Mouse (Mus musculus) limb, embryonic 12.5 days (tissue): Measurements from ENCODE around the gene Sycp2. TPM values are rescaled to one million over a fixed set of nuclear protein-coding genes. Genes with fewer than 3 reads are reported as not detected.

ENCODE experiments used
- ATAC-seq: fragments of 200-750 bp; cut with Nextera tagmentation; 2 replicates; pipeline ENCODE4 v1.8.0; 2017; ENCODE audit warnings: low read depth, moderate TSS enrichment; ENCODE audit not compliant: insufficient number of reproducible peaks, insufficient read depth, low FRiP score, low TSS enrichment
- H3K27ac ChIP-seq: fragments of 300-500 bp; sonication (generic); 2 replicates; pipeline ENCODE4 v1.5.1; 2016; ENCODE audit warnings: mild to moderate bottlenecking, moderate library complexity
- H3K27me3 ChIP-seq: fragments of 300-500 bp; sonication (generic); 2 replicates; pipeline ENCODE4 v1.6.1; 2016; ENCODE audit warnings: mild to moderate bottlenecking, moderate library complexity
- H3K36me3 ChIP-seq: fragments of 300-500 bp; sonication (generic); 2 replicates; pipeline ENCODE4 v1.6.1; 2016; ENCODE audit warnings: mild to moderate bottlenecking, moderate library complexity
- H3K4me1 ChIP-seq: fragments of 300-500 bp; sonication (generic); replicated peaks from 2 replicates; pipeline ENCODE4 v1.6.1; 2016
- H3K4me2 ChIP-seq: fragments of 300-500 bp; sonication (generic); 2 replicates; pipeline ENCODE4 v1.6.1; 2016; ENCODE audit warnings: mild to moderate bottlenecking, moderate library complexity
- H3K4me3 ChIP-seq: fragments of 300-500 bp; sonication (generic); replicated peaks from 2 replicates; pipeline ENCODE4 v1.5.1; 2016; ENCODE audit warnings: mild to moderate bottlenecking
- H3K9ac ChIP-seq: fragments of 300-500 bp; sonication (generic); replicated peaks from 2 replicates; pipeline ENCODE4 v1.6.1; 2016; ENCODE audit warnings: mild to moderate bottlenecking, moderate library complexity
- H3K9me3 ChIP-seq: fragments of 300-500 bp; sonication (generic); 2 replicates; pipeline ENCODE4 v1.6.1; 2016; ENCODE audit warnings: mild to moderate bottlenecking, moderate library complexity
- whole genome bisulfite sequencing: fragments of 180-500 bp; shearing (Covaris S2); methylation state at CpG from one replicate; pipeline ENCODE4 v1.1.7; 2016; 5-methylcytosine and 5-hydroxymethylcytosine counted together
- polyA plus RNA-seq: library from polyadenylated mRNA; unstranded; fragments of >200 nt; fragmentation: Nextera tagmentation; extraction: Ambion mirVana; gene quantifications from 2 replicates; pipeline ENCODE4 v1.2.1, GENCODE M21; 2016

Sycp2 gene
- polyA plus RNA-seq, 1 experiment from 2014 or later = 0.05 TPM

DNA sequence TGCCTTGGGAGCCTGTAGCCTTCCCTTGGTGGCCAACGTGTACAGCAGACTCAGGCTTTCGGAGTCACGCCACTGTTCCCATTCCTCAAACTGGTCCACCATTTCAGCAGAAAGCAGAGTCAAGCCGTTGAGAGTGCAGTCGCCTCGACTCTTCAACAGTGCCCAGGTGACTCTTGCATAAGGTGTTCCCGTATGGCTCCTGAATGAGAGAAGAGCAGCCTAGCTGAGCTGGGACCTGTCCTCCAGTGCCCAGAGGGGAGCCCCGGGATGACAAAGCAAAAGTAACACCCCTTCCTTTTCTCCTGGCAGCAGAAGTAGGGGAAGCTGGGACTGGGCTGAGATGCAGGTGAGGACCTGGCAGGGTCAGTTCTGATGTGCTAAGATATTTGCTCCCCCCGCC is 20.7 kb upstream of the Sycp2 start:
- no peak for ATAC-seq
- no peak overlapping the region for H3K9ac ChIP-seq
- H3K4me3 ChIP-seq = no peak overlapping the region
- H3K9me3 ChIP-seq = no peaks in the 10 kb centered on the region
- peaks cover 17% of the 10 kb centered on the region for H3K4me1 ChIP-seq
- no peaks in the 10 kb centered on the region for H3K36me3 ChIP-seq
- H3K4me2 ChIP-seq = no peak overlapping the region
- H3K27me3 ChIP-seq = no peaks in the 10 kb centered on the region
- no peak overlapping the region for H3K27ac ChIP-seq
- WGBS = 72% methylated on average over 9 of the region's 9 CpGs

DNA sequence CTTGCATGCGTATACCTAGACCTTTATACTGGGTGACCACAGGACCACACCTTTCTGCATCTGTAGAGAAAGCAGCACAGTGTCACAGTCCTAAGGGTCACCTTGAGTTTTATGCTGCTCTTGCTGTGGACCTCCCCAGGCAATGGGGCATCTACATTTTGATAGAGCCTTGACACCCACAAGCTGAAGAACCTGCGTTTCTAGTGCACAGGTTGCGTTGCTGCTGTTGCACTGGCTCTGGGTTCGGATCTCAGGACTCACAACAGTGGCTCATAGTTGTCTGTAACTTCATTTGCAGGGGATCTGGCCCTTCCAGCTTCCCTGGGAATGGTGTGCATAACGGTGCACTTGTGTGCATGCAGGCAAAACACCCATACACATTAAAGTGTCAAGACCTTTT is 19.7 kb upstream of the Sycp2 start:
- 87% methylated on average over 5 of the region's 5 CpGs for WGBS
- no peak for ATAC-seq

DNA sequence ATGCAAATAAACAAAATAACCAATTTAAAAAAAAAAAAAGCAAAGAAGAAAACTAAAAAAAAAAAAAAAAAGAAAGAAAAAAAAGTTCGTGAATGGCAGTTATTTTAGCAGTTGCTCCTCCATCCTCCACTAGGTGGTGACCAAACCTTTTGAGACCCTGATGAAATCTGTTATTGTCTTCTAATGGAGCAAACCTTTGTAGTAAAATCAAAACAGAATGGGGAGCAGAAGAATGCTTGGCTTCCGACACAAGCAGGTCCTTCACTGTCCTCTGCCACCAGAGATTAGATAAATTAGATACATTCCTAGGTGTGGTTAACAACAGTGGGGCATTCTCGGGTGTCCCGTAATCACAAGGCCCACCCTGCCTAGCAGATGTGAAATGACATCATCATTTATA is 18.7 kb upstream of the Sycp2 start:
- Histone ChIP-seq H3K9me3 (no peaks in the 10 kb centered on the region), H3K27ac (no peak overlapping the region), H3K4me1 (peaks cover 30% of the 10 kb centered on the region), H3K27me3 (no peaks in the 10 kb centered on the region), H3K4me3 (no peak overlapping the region), H3K9ac (no peak overlapping the region), H3K4me2 (no peak overlapping the region), H3K36me3 (no peaks in the 10 kb centered on the region)
- ATAC-seq = no peak
- 40% methylated on average over 4 of the region's 4 CpGs for WGBS

More for the DNA sequence above, 19.7 kb upstream of the Sycp2 start:
- H3K4me1 ChIP-seq = peaks cover 27% of the 10 kb centered on the region
- no peaks in the 10 kb centered on the region for H3K27me3 ChIP-seq
- H3K4me3 ChIP-seq = no peak overlapping the region
- no peak overlapping the region for H3K4me2 ChIP-seq
- no peaks in the 10 kb centered on the region for H3K36me3 ChIP-seq
- no peak overlapping the region for H3K27ac ChIP-seq
- no peaks in the 10 kb centered on the region for H3K9me3 ChIP-seq
- H3K9ac ChIP-seq = no peak overlapping the region

DNA sequence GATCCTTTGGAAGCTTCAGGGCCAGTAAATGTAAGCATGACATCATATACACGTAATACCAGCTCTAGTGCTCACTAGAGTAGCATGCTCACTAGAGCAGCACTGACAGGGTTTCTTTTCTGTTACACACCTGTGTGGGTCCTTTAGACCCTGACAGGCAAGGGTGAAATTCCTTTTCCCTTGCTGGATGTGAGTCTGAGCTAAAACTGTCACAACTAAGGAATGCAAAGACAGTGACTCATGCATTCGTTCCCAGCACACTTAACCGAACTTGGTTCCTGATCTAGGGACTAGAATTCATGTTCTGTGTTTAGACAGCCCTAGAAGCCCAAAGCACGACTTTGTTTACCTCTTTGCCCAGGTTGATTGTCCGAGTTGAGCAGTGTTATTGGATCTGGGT is 15.7 kb upstream of the Sycp2 start:
- no peaks in the 10 kb centered on the region for H3K27me3 ChIP-seq
- no peak for ATAC-seq
- peak overlapping the region; percentile 84; the same call in 1 of the 2 replicates for H3K27ac ChIP-seq
- 66% methylated on average over 5 of the region's 5 CpGs for WGBS
- H3K9me3 ChIP-seq = no peaks in the 10 kb centered on the region
- no peak overlapping the region for H3K4me3 ChIP-seq
- no peak overlapping the region for H3K9ac ChIP-seq
- peaks cover 8% of the 10 kb centered on the region; the same call in 1 of the 2 replicates for H3K36me3 ChIP-seq
- H3K4me1 ChIP-seq = peaks cover 33% of the 10 kb centered on the region
- no peak overlapping the region for H3K4me2 ChIP-seq

DNA sequence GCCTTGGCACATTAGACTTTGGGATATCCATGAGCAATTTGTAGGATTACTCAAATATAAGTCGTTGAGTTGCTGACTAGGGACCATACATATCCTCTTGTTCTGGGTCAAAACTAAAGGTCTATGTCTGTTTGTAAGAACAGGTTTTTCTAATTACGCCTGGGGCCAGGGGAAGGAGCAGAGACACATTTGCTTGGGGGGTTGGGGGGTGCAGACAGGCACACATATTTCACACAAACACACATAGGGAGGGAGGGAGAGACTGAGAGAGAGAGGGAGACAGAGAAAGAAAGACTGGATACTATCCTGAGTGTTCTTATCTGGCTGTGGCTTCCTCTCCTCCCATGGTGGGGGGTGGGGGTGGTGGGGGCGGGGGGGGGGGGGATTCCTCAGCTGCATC is 14.7 kb upstream of the Sycp2 start:
- no peaks in the 10 kb centered on the region for H3K9me3 ChIP-seq
- no peaks in the 10 kb centered on the region for H3K27me3 ChIP-seq
- H3K27ac ChIP-seq = peak overlapping the region; percentile 84
- peaks cover 13% of the 10 kb centered on the region; the same call in 1 of the 2 replicates for H3K36me3 ChIP-seq
- H3K4me1 ChIP-seq = peaks cover 33% of the 10 kb centered on the region
- H3K4me2 ChIP-seq = peak overlapping the region; percentile 17; the same call in 1 of the 2 replicates
- 0 out of 2 replicates have a peak, but pooled peaks have one; percentile 32 for ATAC-seq
- H3K4me3 ChIP-seq = no peak overlapping the region
- WGBS = 2% methylated on average over 2 of the region's 3 CpGs
- H3K9ac ChIP-seq = 0 out of 2 replicates have a peak overlapping the region, but pooled peaks have one; percentile 8

DNA sequence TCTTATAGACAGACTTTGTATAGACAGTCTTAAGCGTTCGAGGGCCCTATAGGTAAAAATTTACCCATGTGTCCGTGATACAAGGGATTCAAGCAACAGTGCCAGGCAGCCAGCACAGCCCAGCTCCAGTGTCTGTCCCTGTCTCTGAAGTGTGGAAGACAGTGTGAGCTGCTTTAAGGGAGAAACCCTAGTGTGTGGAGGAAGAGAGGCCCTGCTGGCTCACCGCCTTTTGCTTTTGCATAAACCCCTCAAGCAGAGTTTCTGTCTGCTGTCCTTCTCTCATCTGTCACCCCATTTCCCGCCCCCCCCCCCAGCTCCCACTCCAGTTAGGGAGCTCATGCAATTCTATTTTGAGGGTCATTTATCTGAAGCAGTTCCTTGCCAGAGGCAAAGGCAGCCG is 14.1 kb upstream of the Sycp2 start:
- ATAC-seq = no peak
- Histone ChIP-seq H3K27ac (peak overlapping the region; percentile 84), H3K4me1 (peaks cover 33% of the 10 kb centered on the region), H3K4me2 (no peak overlapping the region), H3K9ac (no peak overlapping the region), H3K36me3 (peaks cover 13% of the 10 kb centered on the region; the same call in 1 of the 2 replicates), H3K4me3 (no peak overlapping the region), H3K27me3 (no peaks in the 10 kb centered on the region), H3K9me3 (no peaks in the 10 kb centered on the region)
- WGBS = 31% methylated on average over 6 of the region's 6 CpGs

DNA sequence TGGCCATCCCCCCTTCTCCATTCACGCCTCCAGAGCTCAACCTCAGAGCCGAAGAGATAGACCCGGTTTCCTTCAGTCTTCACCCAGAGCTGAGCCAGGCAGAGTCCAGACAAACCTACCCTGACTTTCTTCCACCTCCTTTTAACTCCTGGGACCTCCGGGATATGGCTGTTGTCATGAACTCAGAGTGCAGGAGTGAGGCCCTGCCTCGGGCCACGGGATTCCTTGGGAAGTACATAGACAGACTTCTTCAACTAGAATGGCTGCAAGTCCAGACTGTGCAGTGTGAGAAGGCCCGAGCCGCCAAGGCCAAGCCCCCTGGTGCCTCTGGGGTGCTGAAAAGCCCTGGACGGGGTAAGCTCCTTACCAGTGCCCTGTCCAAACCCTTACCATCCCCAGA is 13.1 kb upstream of the Sycp2 start:
- Histone ChIP-seq H3K27ac (peak overlapping the region; percentile 84; the same call in 1 of the 2 replicates), H3K27me3 (no peaks in the 10 kb centered on the region), H3K9me3 (no peaks in the 10 kb centered on the region), H3K36me3 (peaks cover 13% of the 10 kb centered on the region; the same call in 1 of the 2 replicates), H3K4me2 (no peak overlapping the region), H3K4me3 (no peak overlapping the region), H3K9ac (no peak overlapping the region), H3K4me1 (peaks cover 34% of the 10 kb centered on the region)
- ATAC-seq = no peak
- WGBS = 78% methylated on average over 9 of the region's 9 CpGs

DNA sequence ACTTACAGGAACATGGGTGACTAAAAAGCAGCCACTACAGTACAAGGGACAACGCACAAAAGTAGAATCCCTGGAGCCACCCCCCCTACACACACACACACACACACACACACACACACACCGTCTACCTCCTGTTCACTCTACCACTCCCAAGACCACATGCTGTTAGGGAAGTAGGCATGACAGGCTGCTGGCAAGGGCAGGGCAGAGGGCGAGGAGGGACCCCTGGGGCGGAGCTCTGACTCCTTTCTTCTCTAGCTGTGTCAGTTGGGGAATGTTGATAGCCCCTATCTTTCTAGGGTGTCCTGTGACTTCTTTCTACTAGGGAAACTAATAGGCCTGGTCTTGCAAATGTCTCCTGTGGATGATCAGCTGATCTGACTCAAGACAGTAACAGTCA is 9.5 kb upstream of the Sycp2 start:
- H3K27ac ChIP-seq = no peak overlapping the region
- ATAC-seq = no peak
- H3K4me1 ChIP-seq = peaks cover 36% of the 10 kb centered on the region

DNA sequence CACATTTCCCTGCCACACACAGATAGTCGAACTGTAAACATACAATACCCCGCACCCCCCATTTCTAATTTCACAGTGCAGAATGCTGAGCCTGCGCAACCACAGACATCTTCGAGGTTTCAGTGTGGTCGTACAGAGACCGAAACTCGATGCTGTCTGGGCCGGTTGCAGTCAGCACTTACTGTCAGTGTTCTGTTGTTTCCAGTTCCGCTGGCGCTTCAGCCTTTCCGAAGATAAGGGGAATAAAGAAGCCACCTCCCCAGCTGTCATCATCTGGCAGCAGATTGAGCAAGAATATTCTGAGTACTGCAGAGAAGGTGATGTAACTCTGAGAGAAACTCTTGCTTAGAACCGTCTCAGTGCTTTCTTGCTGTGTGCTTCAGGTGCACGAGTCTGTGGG is 8.9 kb upstream of the Sycp2 start:
- no peak overlapping the region for H3K27ac ChIP-seq
- no peak overlapping the region for H3K4me2 ChIP-seq
- no peak overlapping the region for H3K9ac ChIP-seq
- no peak for ATAC-seq
- peaks cover 34% of the 10 kb centered on the region for H3K27me3 ChIP-seq
- 71% methylated on average over 13 of the region's 13 CpGs for WGBS
- peaks cover 13% of the 10 kb centered on the region; the same call in 1 of the 2 replicates for H3K36me3 ChIP-seq
- no peaks in the 10 kb centered on the region for H3K9me3 ChIP-seq
- H3K4me1 ChIP-seq = peaks cover 36% of the 10 kb centered on the region
- H3K4me3 ChIP-seq = no peak overlapping the region

More for the DNA sequence above, 9.5 kb upstream of the Sycp2 start:
- H3K9me3 ChIP-seq = no peaks in the 10 kb centered on the region
- H3K4me2 ChIP-seq = no peak overlapping the region
- no peak overlapping the region for H3K4me3 ChIP-seq
- WGBS = 73% methylated on average over 4 of the region's 4 CpGs
- H3K36me3 ChIP-seq = peaks cover 13% of the 10 kb centered on the region; the same call in 1 of the 2 replicates
- H3K27me3 ChIP-seq = peaks cover 29% of the 10 kb centered on the region
- no peak overlapping the region for H3K9ac ChIP-seq

DNA sequence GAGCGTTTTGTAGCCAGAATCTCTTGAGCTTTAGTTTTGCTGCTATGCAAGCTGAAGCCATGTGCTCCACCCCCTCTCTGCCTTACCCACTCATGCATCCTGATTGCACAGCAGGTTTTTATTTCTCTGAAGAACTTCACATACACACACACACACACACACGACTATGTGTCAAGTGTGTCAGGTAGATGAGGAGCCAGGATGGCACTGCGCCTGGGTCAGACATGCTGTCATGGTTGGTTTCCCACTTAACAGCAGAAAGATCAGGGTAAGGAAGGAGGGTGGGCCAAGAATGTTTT is 7.6 kb upstream of the Sycp2 start:
- H3K4me2 ChIP-seq = peak overlapping the region; percentile 98
- peaks cover 39% of the 10 kb centered on the region for H3K27me3 ChIP-seq
- no peaks in the 10 kb centered on the region for H3K9me3 ChIP-seq
- peaks cover 27% of the 10 kb centered on the region for H3K4me1 ChIP-seq
- H3K27ac ChIP-seq = no peak overlapping the region
- 38% methylated on average over 3 of the region's 3 CpGs for WGBS
- peak overlapping the region; percentile 68; the same call in 1 of the 2 replicates for H3K9ac ChIP-seq
- ATAC-seq = no peak
- peak overlapping the region; percentile 74 for H3K4me3 ChIP-seq
- H3K36me3 ChIP-seq = peaks cover 13% of the 10 kb centered on the region; the same call in 1 of the 2 replicates

DNA sequence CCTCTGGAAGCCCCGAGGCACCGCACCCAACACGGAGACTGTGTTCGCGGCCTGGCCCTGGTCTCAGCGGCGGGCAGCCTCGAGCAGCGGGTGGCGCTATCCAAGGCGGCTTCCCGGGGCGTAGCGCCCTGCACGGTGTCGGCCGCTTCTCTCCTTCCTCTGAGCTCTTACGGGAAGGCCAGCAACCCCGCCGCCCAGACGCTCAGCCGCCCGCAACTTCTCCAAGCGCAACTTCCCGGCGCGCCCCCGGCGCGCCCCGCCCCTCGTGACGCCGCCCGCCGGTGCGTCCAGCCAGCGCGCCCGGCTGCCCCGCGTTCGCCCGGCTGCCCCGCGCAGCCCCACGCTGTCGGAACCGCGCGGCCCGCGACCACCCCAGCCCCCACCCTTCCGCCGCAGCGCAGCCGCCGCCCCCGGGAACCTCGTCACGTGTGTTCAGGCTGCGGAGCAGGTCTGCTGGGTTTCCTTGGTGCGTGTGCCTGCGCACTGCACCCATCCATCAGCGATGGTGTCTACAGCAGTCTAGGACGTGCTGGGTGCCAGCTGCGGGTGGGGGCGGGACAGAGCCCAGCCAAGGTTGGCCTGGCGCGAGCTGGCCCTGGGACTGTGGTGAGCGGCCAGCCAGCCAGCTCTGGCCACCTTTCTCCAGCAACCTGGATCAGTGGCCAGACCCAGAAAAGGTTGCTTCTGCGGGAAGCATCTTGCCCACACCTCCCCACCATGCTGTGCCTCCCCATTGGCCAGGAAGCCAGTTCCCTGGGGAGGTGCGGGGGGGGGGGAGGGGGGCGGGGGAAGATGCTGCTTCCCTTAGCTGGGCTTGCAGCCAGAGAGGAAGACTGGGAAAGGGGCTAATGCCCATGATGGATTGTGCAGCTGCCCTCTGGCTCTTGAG is 7.0 kb upstream of the Sycp2 start, which contains the start of the genes Ppp1r3d and Fam217b:
Gene Ppp1r3d, minus strand, starts transcription at position 212 of the 889 bp plus-strand sequence.
Gene Fam217b, plus strand, starts transcription at position 264 of the 889 bp plus-strand sequence.
- H3K27ac ChIP-seq = peak within 1 kb of the TSS; percentile 64; the same call in 1 of the 2 replicates
- peaks cover 27% of the 10 kb centered on the region for H3K4me1 ChIP-seq
- H3K4me2 ChIP-seq = peak within 1 kb of the TSS; percentile 98
- H3K27me3 ChIP-seq = peaks cover 39% of the 10 kb centered on the region
- peaks cover 13% of the 10 kb centered on the region; the same call in 1 of the 2 replicates for H3K36me3 ChIP-seq
- WGBS = under 1% methylated on average over 52 of the region's 74 CpGs
- ATAC-seq = peak; percentile 81
- H3K9ac ChIP-seq = peak within 1 kb of the TSS; percentile 68
- peak within 1 kb of the TSS; percentile 74 for H3K4me3 ChIP-seq
- H3K9me3 ChIP-seq = no peaks in the 10 kb centered on the region
